Mouse (Mus musculus) erythroid progenitor cell, adult 5-6 weeks (primary cell): Measurements from ENCODE around the gene Flt3. TPM values are rescaled to one million over a fixed set of nuclear protein-coding genes. Genes with fewer than 3 reads are reported as not detected.

ENCODE experiments used
- ATAC-seq: replicated peaks from 2 replicates; pipeline ENCODE4 v1.8.0; 2016; ENCODE audit warnings: moderate number of reproducible peaks, mild to moderate bottlenecking, moderate TSS enrichment, inconsistent platforms; ENCODE audit not compliant: poor library complexity, low FRiP score, severe bottlenecking
- total RNA-seq, 2 experiments: library from RNA; stranded (forward) in 1 of 2; stranded (reverse) in 1 of 2; fragments of 150-400 nt in 1 of 2; fragments of 186-747, 209-891 nt in 1 of 2; gene quantifications; 2 replicates each; pipeline versions ENCODE4 v1.2.3 to v1.2.4; 2015 to 2017; ENCODE audit warnings: low replicate concordance in 2 of 2

Gene Flt3
- total RNA-seq, 2 experiments from 2014 or later, result 0.45 to 2.1 TPM

DNA sequence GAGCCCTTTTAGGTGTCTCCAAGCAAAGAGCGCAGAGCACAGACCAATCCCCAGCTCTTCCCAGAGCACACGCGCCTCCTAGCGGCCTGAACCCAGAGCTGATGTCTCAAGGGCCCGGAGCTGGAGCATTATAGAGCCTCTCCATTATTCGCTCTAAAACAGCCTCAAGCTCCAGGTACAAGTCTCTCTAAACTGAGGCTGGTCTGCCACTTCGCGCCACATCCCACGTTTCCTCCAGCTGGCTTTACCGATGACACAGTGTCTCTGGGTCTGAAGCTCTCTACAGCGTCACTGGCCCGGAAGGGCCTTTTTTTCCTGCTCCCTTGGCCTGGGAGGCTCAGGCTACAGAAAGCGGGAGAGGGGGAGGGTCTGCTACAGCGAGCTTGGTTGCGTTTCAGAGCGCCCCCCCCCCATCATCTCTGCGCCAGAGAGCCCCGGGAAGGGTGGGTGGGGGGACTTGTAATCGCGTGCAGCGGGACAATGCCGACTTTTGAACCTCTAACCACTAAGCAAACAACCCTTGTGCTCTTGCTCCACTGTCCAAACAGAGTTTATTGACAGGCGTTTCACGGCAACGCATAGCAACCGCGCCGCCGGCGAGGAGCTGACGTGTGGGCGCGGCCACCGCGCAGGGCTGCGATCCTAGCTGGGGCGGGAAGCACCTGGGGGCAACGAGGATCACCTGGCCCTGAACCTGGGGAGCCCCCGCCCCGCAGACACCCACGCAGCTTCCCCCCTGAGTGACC, 100.9 kb downstream of the Flt3 start:
- ATAC-seq, result no peak

DNA sequence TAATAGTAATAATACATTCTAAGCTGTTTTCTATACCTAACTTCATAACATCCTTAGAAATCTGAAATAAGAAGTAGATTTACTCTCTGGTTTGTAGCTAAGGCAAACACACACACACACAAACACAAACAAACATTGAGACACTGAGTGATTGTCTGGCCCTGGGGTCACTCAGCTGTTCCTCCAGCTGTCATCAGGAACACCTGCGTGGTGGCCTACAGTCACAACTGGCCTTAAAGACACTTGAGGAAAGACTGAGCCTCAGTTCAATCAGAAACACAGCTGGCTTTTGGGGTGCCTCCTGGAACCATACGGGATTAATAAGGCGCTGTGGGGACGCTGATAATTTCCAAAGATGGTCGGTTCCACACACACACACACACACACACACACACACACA, 103.0 kb downstream of the Flt3 start:
- no peak for ATAC-seq

DNA sequence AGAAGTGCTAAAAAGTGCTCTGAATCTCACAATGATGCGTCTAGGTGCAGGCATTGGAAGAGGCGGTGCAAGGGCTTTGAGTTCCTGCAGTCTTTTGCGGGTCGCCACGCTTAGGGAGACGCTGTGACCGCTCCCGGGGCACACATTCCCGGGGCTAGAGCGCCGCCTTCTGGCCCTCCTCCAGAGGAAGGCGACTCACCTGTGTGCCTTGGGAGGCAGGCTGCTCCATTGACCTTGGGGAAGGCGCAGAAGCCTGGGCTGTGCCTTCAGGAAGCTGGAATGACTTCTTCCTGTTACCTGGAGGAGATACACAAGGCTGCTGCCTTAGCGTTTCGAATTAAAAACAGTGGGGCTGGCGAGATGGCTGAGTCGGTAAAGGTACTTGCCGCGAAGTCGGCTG, 106.2 kb downstream of the Flt3 start:
- no peak for ATAC-seq

DNA sequence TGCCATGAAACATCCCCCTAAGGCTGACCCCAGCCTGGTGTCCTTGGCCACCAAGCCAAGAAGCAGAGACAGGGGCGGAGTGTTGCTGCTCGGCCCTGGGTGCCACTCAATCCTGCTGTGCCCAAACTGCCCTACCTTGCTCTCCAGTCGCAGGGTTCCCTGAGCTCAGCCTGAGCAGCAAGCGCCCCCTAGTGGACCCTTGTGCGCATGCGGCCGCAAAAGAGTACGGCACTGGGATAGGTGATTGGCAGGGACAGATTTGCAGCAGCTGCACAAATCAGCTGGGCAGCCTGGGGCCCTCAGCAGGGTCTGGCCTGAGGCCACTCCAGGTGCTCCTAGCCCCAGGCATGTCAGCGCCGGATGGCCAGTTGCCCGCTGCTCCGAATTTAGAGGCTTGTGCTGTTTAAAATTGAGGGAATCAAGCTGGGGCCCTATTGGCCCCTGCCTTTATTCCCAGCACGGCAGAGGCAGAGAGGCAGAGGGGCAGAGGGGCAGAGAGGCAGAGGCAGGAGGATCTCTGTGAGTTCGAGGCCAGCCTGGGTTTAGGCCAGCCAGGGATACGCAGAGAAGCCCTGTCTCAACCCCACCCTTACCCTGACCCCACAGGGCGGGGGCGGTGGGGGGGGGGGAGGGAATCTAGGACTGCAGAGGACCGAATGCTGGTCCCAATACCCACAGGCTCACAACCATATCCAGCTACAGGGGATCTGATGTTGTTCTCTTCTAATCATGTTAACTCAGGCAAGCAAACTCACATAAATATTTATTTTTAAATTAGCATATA, 107.0 kb downstream of the Flt3 start:
- 0 out of 2 replicates have a peak, but pooled peaks have one; percentile 49 for ATAC-seq

DNA sequence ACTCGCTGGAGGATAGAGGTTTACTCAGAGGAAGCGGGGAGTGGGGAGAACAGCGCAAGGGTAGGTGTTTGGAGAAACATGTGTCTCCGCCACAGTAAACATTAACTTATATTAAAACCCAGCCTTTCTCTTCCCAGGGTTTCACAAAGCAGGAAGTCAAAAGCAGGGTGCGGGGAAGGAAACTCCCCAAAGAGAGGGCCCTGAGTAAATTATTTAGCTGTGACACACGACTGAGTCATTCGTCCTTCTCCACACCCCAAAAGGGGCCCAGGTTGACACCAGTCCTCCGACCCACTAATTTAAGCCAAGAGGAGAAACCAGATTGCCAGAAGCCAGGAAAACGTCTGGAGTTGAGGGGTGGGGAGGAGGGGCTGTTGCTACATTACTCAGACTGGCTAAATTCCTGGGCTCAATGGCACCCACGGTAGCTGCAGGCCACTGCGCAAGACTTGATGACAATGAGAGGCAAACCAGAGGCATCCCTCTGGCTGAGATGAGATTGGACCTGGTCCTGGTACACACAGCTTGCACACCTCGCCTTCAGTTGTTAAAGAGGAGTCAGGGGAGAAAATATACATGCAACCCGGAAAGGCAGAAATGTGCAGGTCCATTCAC, 107.7 kb downstream of the Flt3 start:
- no peak for ATAC-seq

DNA sequence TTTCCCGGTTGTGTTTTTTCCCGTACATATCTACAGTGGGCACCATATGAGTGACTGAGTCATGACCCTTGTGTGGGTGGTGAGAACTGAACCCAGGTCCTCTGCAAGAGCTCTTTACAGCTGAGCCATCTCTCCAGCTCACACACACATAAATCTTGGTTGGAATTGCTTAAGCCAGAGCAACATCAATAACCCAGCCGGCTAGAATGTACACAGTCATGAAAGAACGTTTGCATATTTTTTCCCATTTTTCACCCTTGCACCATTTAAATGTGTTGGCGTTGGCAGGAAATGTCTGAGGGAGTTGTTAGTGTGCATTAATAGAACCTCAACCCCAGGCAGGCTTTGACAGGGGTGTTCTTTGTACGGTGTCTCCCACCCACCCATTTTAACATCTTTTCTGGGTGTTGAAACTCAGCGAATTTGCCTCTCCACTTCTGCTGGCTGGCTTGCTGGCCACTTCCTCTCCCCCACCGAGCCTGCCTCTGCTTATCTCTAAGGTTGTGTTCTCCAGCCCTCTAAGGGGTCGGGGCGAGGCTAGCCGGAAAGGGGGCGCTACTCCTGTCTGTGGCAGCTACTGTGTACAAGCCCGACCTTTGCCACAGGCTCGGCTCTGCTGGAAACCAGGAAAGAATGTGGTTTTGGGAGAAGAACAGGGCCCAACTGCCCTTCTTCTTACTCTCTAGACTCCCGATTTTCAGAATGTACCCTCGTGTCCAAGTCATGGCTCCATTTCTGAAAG, 108.4 kb downstream of the Flt3 start:
- ATAC-seq, result no peak

DNA sequence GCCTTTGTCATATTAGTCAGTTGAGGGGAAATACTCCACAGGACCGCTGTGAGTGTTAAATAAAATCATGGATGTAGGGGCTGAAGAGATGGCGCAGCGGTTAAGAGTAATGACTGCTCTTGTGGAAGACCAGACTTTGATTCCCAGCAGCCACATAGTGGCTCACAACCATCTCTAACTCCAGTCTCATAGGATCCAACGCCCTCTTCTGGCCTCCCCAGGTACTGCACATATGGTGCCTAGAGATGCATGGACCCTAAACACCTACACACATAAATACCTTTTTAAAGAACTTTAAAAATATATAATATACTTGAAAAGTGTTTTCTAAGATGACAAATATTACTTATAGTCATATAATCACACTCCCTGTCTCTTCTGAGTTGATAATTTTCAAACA, 115.9 kb downstream of the Flt3 start:
- no peak for ATAC-seq

Other genes with a start within 250 kb of the Flt3 start
- gene Gsx1, start 211.8 kb downstream of the Flt3 start, total RNA-seq (2015; ENCODE audit: low replicate concordance), result not detected in 2 replicates
- gene Gsx1, start 211.8 kb downstream of the Flt3 start, total RNA-seq (2017; ENCODE audit: low replicate concordance), result not detected in 2 replicates
- gene Pdx1, start 130.5 kb downstream of the Flt3 start, total RNA-seq (2015; ENCODE audit: low replicate concordance), result not detected in 2 replicates
- not detected in 2 replicates for gene Pdx1, start 130.5 kb downstream of the Flt3 start, total RNA-seq (2017; ENCODE audit: low replicate concordance)
- gene Cdx2, start 93.2 kb downstream of the Flt3 start, total RNA-seq (2015; ENCODE audit: low replicate concordance), result not detected in 2 replicates
- not detected in 2 replicates for gene Cdx2, start 93.2 kb downstream of the Flt3 start, total RNA-seq (2017; ENCODE audit: low replicate concordance)
- gene Urad, start 78.0 kb downstream of the Flt3 start, total RNA-seq (2015; ENCODE audit: low replicate concordance), result not detected in 2 replicates
- not detected in 2 replicates for gene Urad, start 78.0 kb downstream of the Flt3 start, total RNA-seq (2017; ENCODE audit: low replicate concordance)
- gene Pan3, start 29.7 kb upstream of the Flt3 start, total RNA-seq (2015; ENCODE audit: low replicate concordance), result 317 and 399 TPM in 2 replicates
- 157 and 205 TPM in 2 replicates for gene Pan3, start 29.7 kb upstream of the Flt3 start, total RNA-seq (2017; ENCODE audit: low replicate concordance)